Mouse (Mus musculus) intestine, embryonic 14.5 days (tissue): ENCODE measurements around the gene Lrrc49. TPM values are rescaled to one million over a fixed set of nuclear protein-coding genes. Genes with fewer than 3 reads are reported as not detected.

Source experiments
- ATAC-seq: fragments of 200-750 bp; cut with Nextera tagmentation; replicated peaks from 2 replicates; pipeline ENCODE4 v1.8.0; 2017; ENCODE audit warnings: low read depth, moderate number of reproducible peaks, moderate TSS enrichment, moderate library complexity; ENCODE audit not compliant: low FRiP score, low TSS enrichment
- DNase-seq: peaks from one replicate; pipeline ENCODE4 v3.0.0-alpha.2; 2018; ENCODE audit warnings: low spot score
- H3K27ac ChIP-seq: fragments of 300-500 bp; sonication (generic); 2 replicates; pipeline ENCODE4 v1.5.1; 2014; ENCODE audit warnings: low read depth, mild to moderate bottlenecking, control low read depth
- H3K27me3 ChIP-seq: fragments of 300-500 bp; sonication (generic); replicated peaks from 2 replicates; pipeline ENCODE4 v1.6.1; 2014; ENCODE audit warnings: low read length, control low read depth; ENCODE audit not compliant: control insufficient read depth, insufficient read depth
- H3K36me3 ChIP-seq: fragments of 300-500 bp; sonication (generic); 2 replicates; pipeline ENCODE4 v1.6.1; 2014; ENCODE audit warnings: low read length, control low read depth; ENCODE audit not compliant: control insufficient read depth, insufficient read depth
- H3K4me1 ChIP-seq: fragments of 300-500 bp; sonication (generic); replicated peaks from 2 replicates; pipeline ENCODE4 v1.6.1; 2014; ENCODE audit warnings: low read length, control low read depth, mixed read lengths; ENCODE audit not compliant: control insufficient read depth, insufficient read depth
- H3K4me2 ChIP-seq: fragments of 300-500 bp; sonication (generic); 2 replicates; pipeline ENCODE4 v1.6.1; 2014; ENCODE audit warnings: low read length
- H3K4me3 ChIP-seq: fragments of 300-500 bp; sonication (generic); 2 replicates; pipeline ENCODE4 v1.5.1; 2014; ENCODE audit warnings: low read depth, low read length, control low read depth, mixed read lengths
- H3K9ac ChIP-seq: fragments of 300-500 bp; sonication (generic); 2 replicates; pipeline ENCODE4 v1.6.1; 2014; ENCODE audit warnings: mild to moderate bottlenecking, low read length
- H3K9me3 ChIP-seq: fragments of 300-500 bp; sonication (generic); 2 replicates; pipeline ENCODE4 v1.6.1; 2016; ENCODE audit warnings: low read length, control low read depth; ENCODE audit not compliant: control insufficient read depth
- WGBS: fragments of 180-500 bp; shearing (Covaris S2); extraction: QIAGEN DNeasy Blood & Tissue Kit; methylation state at CpG from one replicate; pipeline ENCODE4 v1.1.7; 2014; 5-methylcytosine and 5-hydroxymethylcytosine counted together
- polyA plus RNA-seq: library from polyadenylated mRNA; unstranded; fragments of >200 nt; fragmentation: Nextera tagmentation; extraction: Ambion mirVana; gene quantifications from 2 replicates; pipeline ENCODE4 v1.2.1, GENCODE M21; 2014

The Lrrc49 gene
- polyA plus RNA-seq, 1 experiment from 2014 or later = 18.7 TPM

- H3K4me2 ChIP-seq = peak overlapping the region; percentile 81
- no peaks in the 10 kb centered on the region for H3K9me3 ChIP-seq
- no peaks in the 10 kb centered on the region for H3K27me3 ChIP-seq
- H3K27ac ChIP-seq = no peak overlapping the region
- DNase-seq = no peak
- peaks cover 8% of the 10 kb centered on the region; the same call in 1 of the 2 replicates for H3K36me3 ChIP-seq
- ATAC-seq = no peak
- H3K4me1 ChIP-seq = peaks cover 58% of the 10 kb centered on the region
- 15% methylated on average over 3 of the region's 3 CpGs for WGBS
- peak overlapping the region; percentile 57 for H3K4me3 ChIP-seq
- H3K9ac ChIP-seq = peak overlapping the region; percentile 14; the same call in 1 of the 2 replicates
Observed at GRCm38 (mm10) chr9:60519601-60520000, 168.4 kb downstream of the Lrrc49 start.

Other genes starting within 250 kb of the Lrrc49 start
- 32.6 and 34.9 TPM in 2 replicates for gene Thsd4, start 166.1 kb downstream of the Lrrc49 start, polyA plus RNA-seq
- gene Larp6, start 24.8 kb upstream of the Lrrc49 start, polyA plus RNA-seq = 2.2 and 2.7 TPM in 2 replicates
- 26.2 and 44.3 TPM in 2 replicates for gene Uaca, start 106.4 kb upstream of the Lrrc49 start, polyA plus RNA-seq